Mouse (Mus musculus): Measurements from ENCODE around the gene Il22ra2. TPM values are rescaled to one million over a fixed set of nuclear protein-coding genes. Genes with fewer than 3 reads are reported as not detected.

Il22ra2 gene
- not detected for polyA plus RNA-seq (2017; shearing (Covaris generic))

DNA sequence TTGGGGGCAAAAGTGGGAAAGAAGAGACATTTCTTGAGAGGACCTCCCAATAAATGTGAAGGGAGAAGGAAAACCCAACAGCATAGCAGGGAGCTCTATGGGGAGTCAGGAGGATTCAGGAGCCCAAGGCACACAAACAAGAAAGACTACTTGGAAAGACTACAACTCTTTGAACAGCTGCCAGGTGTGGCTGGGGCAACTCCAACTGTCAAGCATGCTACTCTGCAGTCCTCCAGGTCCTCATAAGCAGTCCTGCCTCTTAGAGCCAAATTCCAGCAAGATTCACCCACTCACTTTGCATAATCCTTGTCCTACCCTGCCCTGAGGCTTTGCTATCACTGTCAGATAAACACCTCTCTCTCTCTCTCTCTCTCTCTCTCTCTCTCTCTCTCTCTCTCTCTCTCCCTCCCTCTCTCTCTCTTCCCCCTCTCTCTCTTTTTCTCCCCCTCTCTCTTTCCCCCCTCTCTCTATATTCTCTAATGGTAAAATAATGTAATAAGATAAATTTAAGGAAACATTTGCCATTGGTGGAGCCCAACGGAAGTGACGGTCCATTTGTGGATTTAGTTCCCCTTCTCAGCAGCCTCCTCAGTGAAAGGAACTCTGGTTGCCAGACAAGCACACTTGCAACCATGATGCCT, at the start of gene Il22ra2:
Gene Il22ra2, plus strand, starts transcription at position 591 of the 641 bp plus-strand sequence.

DNA sequence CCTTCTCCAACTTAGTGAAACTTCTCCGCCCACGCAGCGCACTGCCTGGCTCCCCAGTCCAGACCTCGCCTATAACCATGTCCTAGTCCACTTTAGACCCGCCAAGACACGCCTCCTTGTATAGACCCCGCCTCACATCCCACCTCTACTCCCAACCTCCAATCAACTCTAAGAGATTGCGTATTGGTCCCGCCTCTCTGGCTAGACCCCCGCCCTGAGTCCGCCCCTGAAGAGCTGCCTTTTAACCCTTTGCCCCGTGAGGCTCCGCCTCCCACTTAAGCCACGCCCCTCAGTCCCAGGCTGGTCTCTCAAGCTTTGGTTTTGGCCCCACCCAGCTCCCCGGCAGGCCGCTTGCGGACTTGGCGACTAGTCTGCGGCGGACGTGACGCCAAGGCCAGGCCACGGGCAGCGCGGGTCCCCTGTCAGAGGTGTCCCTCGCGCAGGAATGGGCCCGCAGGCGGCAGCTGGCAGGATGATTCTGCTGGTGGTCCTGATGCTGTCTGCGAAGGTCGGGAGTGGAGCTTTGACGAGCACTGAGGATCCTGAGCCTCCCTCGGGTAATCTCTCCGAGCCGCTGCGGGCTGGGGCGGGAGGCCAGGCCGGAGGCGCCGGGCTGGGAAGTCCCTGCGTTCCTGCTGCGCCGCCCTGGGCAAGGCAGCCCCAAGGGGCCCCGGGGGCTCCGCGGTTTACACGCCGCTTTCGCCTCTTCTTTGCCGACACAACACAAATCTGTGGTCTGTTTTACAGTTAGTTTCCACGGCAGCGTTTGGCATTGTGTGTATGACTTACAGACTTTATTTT, 30.0 kb upstream of the Il22ra2 start, which contains the start of gene Ifngr1:
Gene Ifngr1, plus strand, starts transcription at position 309 of the 801 bp plus-strand sequence.

Other genes with a start within 250 kb of the Il22ra2 start
- 2,350 TPM for gene Ifngr1, start 30.0 kb upstream of the Il22ra2 start, polyA plus RNA-seq (2017; shearing (Covaris generic))
- not detected for gene Il20ra, start 90.6 kb downstream of the Il22ra2 start, polyA plus RNA-seq (2017; shearing (Covaris generic))
- gene Slc35d3, start 229.5 kb downstream of the Il22ra2 start, polyA plus RNA-seq (2017; shearing (Covaris generic)), result 0.33 TPM

Data from effector memory CD4-positive, alpha-beta T cell, adult 7 months (primary cell).